Mouse (Mus musculus) kidney, postnatal 0 days (tissue): ENCODE results near the gene Ogdh. TPM values are rescaled to one million over a fixed set of nuclear protein-coding genes. Genes with fewer than 3 reads are reported as not detected.
A peak's percentile ranks its signal among the peaks of the same experiment; 100 is the strongest.
"Not testable (repeated sequence)": the region's sequence is repeated elsewhere in the genome, so short reads cannot be mapped to it uniquely, and the experiment has no call there.

Source experiments
- ATAC-seq: fragments of 200-750 bp; cut with Nextera tagmentation; replicated peaks from 2 replicates; pipeline ENCODE4 v1.8.0; 2017; ENCODE audit warnings: low read depth, moderate number of reproducible peaks, moderate TSS enrichment, moderate library complexity; ENCODE audit not compliant: low FRiP score
- DNase-seq: peaks from one replicate; pipeline ENCODE4 v3.0.0-alpha.2; 2016; ENCODE audit warnings: low spot score
- H3K27ac ChIP-seq: fragments of 300-500 bp; sonication (generic); 2 replicates; pipeline ENCODE4 v1.5.1; 2014; ENCODE audit warnings: mild to moderate bottlenecking
- H3K27me3 ChIP-seq: fragments of 300-500 bp; sonication (generic); 2 replicates; pipeline ENCODE4 v1.6.1; 2014; ENCODE audit warnings: low read length, mixed read lengths; ENCODE audit not compliant: insufficient read depth
- H3K36me3 ChIP-seq: fragments of 300-500 bp; sonication (generic); 2 replicates; pipeline ENCODE4 v1.6.1; 2014; ENCODE audit warnings: low read length, mixed read lengths; ENCODE audit not compliant: insufficient read depth
- H3K4me1 ChIP-seq: fragments of 300-500 bp; sonication (generic); replicated peaks from 2 replicates; pipeline ENCODE4 v1.6.1; 2014; ENCODE audit warnings: antibody characterized with exemption, low read length, mixed read lengths; ENCODE audit not compliant: insufficient read depth
- H3K4me2 ChIP-seq: fragments of 300-500 bp; sonication (generic); 2 replicates; pipeline ENCODE4 v1.6.1; 2014; ENCODE audit warnings: mild to moderate bottlenecking, low read length, moderate library complexity, mixed read lengths
- H3K4me3 ChIP-seq: fragments of 300-500 bp; sonication (generic); replicated peaks from 2 replicates; pipeline ENCODE4 v1.5.1; 2014; ENCODE audit warnings: low read depth, low read length
- H3K9ac ChIP-seq: fragments of 300-500 bp; sonication (generic); 2 replicates; pipeline ENCODE4 v1.6.1; 2014; ENCODE audit warnings: low read depth, low read length
- H3K9me3 ChIP-seq: fragments of 300-500 bp; sonication (generic); replicated peaks from 2 replicates; pipeline ENCODE4 v1.6.1; 2016; ENCODE audit warnings: low read length, inconsistent platforms, mixed read lengths
- CTCF ChIP-seq: IDR thresholded peaks from 2 replicates; pipeline ENCODE4 v1.5.1; 2016; ENCODE audit warnings: antibody characterized with exemption, low read depth, mild to moderate bottlenecking, moderate library complexity
- WGBS: fragments of 180-500 bp; shearing (Covaris S2); extraction: QIAGEN DNeasy Blood & Tissue Kit; methylation state at CpG from one replicate; pipeline ENCODE4 v1.1.7; 2014; 5-methylcytosine and 5-hydroxymethylcytosine counted together
- polyA plus RNA-seq: library from polyadenylated mRNA; unstranded; fragments of >200 nt; fragmentation: Nextera tagmentation; extraction: Ambion mirVana; gene quantifications from 2 replicates; pipeline ENCODE4 v1.2.1, GENCODE M21; 2015

Gene Ogdh
- polyA plus RNA-seq, 1 experiment from 2014 or later, result 125 TPM

GRCm38 (mm10) chr11:6367156-6367555, 75.7 kb downstream of the Ogdh start:
- DNase-seq (no peak), ATAC-seq (no peak)
- Histone ChIP-seq H3K4me3 (no peak overlapping the region), H3K36me3 (no peaks in the 10 kb centered on the region), H3K4me2 (no peak overlapping the region), H3K9ac (no peak overlapping the region), H3K4me1 (no peaks in the 10 kb centered on the region), H3K27me3 (no peaks in the 10 kb centered on the region), H3K27ac (no peak overlapping the region), H3K9me3 (no peaks in the 10 kb centered on the region)
- no peak for TF ChIP-seq CTCF
- 62% methylated on average over 4 of the region's 4 CpGs for WGBS

- H3K4me1 ChIP-seq, ATAC-seq: not testable (repeated sequence)
Observed at GRCm38 (mm10) chr11:6367986-6368385, 76.6 kb downstream of the Ogdh start.

GRCm38 (mm10) chr11:6371376-6372155, 80.1 kb downstream of the Ogdh start:
- H3K9me3 ChIP-seq, result no peaks in the 10 kb centered on the region
- TF ChIP-seq CTCF, result no peak
- H3K4me3 ChIP-seq, result no peak overlapping the region
- H3K27ac ChIP-seq, result no peak overlapping the region
- H3K4me2 ChIP-seq, result no peak overlapping the region
- H3K36me3 ChIP-seq, result no peaks in the 10 kb centered on the region
- no peaks in the 10 kb centered on the region for H3K4me1 ChIP-seq
- no peak overlapping the region for H3K9ac ChIP-seq
- ATAC-seq (no peak), DNase-seq (no peak)
- H3K27me3 ChIP-seq, result no peaks in the 10 kb centered on the region
- WGBS, result 79% methylated on average over 11 of the region's 11 CpGs

More at GRCm38 (mm10) chr11:6367986-6368385, 76.6 kb downstream of the Ogdh start:
- not testable (repeated sequence) for H3K36me3 ChIP-seq, H3K4me2 ChIP-seq, H3K27ac ChIP-seq, H3K9ac ChIP-seq, DNase-seq, H3K4me3 ChIP-seq, H3K9me3 ChIP-seq, H3K27me3 ChIP-seq
- WGBS, result 88% methylated on average over 5 of the region's 5 CpGs

GRCm38 (mm10) chr11:6372784-6373183, 81.4 kb downstream of the Ogdh start:
- H3K27ac ChIP-seq, result no peak overlapping the region
- no peak overlapping the region for H3K9ac ChIP-seq
- no peaks in the 10 kb centered on the region for H3K27me3 ChIP-seq
- TF ChIP-seq CTCF, result no peak
- H3K4me1 ChIP-seq, result no peaks in the 10 kb centered on the region
- no peaks in the 10 kb centered on the region for H3K9me3 ChIP-seq
- DNase-seq (no peak), ATAC-seq (no peak)
- no peaks in the 10 kb centered on the region for H3K36me3 ChIP-seq
- H3K4me2 ChIP-seq, result no peak overlapping the region
- H3K4me3 ChIP-seq, result no peak overlapping the region
- 89% methylated on average over 9 of the region's 9 CpGs for WGBS

- ATAC-seq (no peak; the same call in 1 of the 2 replicates), DNase-seq (no peak)
- Histone ChIP-seq H3K27ac (no peak overlapping the region), H3K36me3 (no peaks in the 10 kb centered on the region), H3K4me3 (no peak overlapping the region), H3K4me2 (no peak overlapping the region), H3K9ac (no peak overlapping the region), H3K27me3 (no peaks in the 10 kb centered on the region), H3K4me1 (no peaks in the 10 kb centered on the region), H3K9me3 (no peaks in the 10 kb centered on the region)
- 78% methylated on average over 6 of the region's 6 CpGs for WGBS
- TF ChIP-seq CTCF, result no peak
Observed at GRCm38 (mm10) chr11:6380916-6381315, 89.5 kb downstream of the Ogdh start.

DNA sequence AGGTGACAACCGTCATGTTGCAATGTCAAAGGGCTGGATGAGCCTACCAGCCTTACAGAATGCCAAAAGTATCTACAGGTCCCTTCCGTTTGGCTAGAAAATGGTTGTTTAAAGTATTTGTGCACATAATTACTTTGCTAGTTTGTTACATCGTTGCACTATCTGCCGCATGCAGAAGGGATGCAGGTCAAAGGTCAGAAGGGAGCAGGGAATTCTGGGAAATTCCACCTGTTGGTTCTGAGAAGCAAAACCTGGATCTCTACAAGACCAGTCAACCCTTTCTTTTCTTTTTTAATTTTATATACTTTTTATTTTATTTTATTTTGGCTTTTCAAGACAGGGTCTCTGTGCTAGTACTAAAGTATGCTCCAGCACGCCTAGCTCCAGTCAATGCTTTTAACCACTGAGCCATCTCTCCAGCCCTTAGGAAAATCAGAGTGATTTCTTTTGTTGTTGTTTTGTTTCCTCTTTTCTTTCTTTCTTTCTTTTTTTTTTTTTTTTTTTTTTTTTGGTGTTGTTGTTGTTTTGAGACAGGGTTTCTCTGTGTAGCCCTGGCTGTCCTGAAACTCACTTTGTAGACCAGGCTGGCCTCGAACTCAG, 96.8 kb downstream of the Ogdh start:
- ATAC-seq (no peak), DNase-seq (no peak)
- H3K27ac ChIP-seq, result peak overlapping the region; percentile 97
- peaks cover 15% of the 10 kb centered on the region for H3K4me1 ChIP-seq
- no peaks in the 10 kb centered on the region for H3K9me3 ChIP-seq
- peak overlapping the region; percentile 90; the same call in 1 of the 2 replicates for H3K4me2 ChIP-seq
- TF ChIP-seq CTCF, result no peak
- no peak overlapping the region for H3K4me3 ChIP-seq
- no peaks in the 10 kb centered on the region for H3K27me3 ChIP-seq
- no peaks in the 10 kb centered on the region for H3K36me3 ChIP-seq
- no peak overlapping the region; the same call in 1 of the 2 replicates for H3K9ac ChIP-seq
- WGBS, result 88% methylated on average over 6 of the region's 6 CpGs
